Mouse (Mus musculus) stomach, postnatal 0 days (tissue): ENCODE data around the gene Gm21885.

Source experiments
- CTCF ChIP-seq: IDR thresholded peaks from 2 replicates; pipeline ENCODE4 v1.5.1; 2016; ENCODE audit warnings: antibody characterized with exemption, low read depth, mild to moderate bottlenecking, moderate library complexity
- EP300 ChIP-seq: optimal IDR thresholded peaks from 2 replicates; pipeline ENCODE3; 2016; ENCODE audit warnings: antibody characterized with exemption

DNA sequence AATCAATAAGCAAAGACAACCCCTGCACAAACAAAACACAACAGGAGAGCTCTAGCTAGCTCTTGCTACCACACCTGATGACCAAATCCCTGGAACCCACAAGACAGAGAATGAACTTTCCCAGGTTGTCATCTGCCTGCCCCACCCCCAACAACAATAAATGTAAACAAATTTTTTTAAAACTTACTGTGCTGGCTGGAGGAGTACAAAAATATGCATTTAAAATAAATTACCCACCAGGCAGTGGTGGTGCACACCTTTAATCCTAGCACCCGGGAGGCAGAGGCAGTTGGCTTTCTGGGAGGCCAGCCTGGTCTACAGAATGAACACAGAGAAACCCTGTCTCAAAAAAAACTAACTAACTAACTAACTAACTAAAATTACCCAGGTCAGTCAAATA, 35.3 kb downstream of the Gm21885 start:
- no peak for TF ChIP-seq CTCF
- no peak for TF ChIP-seq EP300
